Mouse (Mus musculus) hindbrain, embryonic 14.5 days (tissue): ENCODE measurements around the gene Psmc3ip. TPM values are rescaled to one million over a fixed set of nuclear protein-coding genes. Genes with fewer than 3 reads are reported as not detected.

Experiments used
- ATAC-seq: fragments of 200-750 bp; cut with Nextera tagmentation; 2 replicates; pipeline ENCODE4 v1.8.0; 2017; ENCODE audit warnings: moderate number of reproducible peaks, mild to moderate bottlenecking, moderate TSS enrichment, moderate library complexity; ENCODE audit not compliant: low FRiP score
- DNase-seq: peaks from one replicate; pipeline ENCODE4 v3.0.0-alpha.2; 2015; ENCODE audit warnings: low spot score
- H3K27ac ChIP-seq: fragments of 300-500 bp; sonication (generic); 2 replicates; pipeline ENCODE4 v1.5.1; 2014; ENCODE audit warnings: mild to moderate bottlenecking, moderate library complexity
- H3K27me3 ChIP-seq: fragments of 300-500 bp; sonication (generic); 2 replicates; pipeline ENCODE4 v1.6.1; 2014; ENCODE audit warnings: mild to moderate bottlenecking, low read length, mixed read lengths; ENCODE audit not compliant: control insufficient read depth, insufficient read depth
- H3K36me3 ChIP-seq: fragments of 300-500 bp; sonication (generic); replicated peaks from 2 replicates; pipeline ENCODE4 v1.6.1; 2014; ENCODE audit not compliant: control insufficient read depth, insufficient read depth
- H3K4me1 ChIP-seq: fragments of 300-500 bp; sonication (generic); replicated peaks from 2 replicates; pipeline ENCODE4 v1.6.1; 2014; ENCODE audit warnings: antibody characterized with exemption, low read length, mixed read lengths; ENCODE audit not compliant: control insufficient read depth, insufficient read depth
- H3K4me2 ChIP-seq: fragments of 300-500 bp; sonication (generic); replicated peaks from 2 replicates; pipeline ENCODE4 v1.6.1; 2014; ENCODE audit warnings: mild to moderate bottlenecking, moderate library complexity
- H3K4me3 ChIP-seq: fragments of 300-500 bp; sonication (generic); replicated peaks from 2 replicates; pipeline ENCODE4 v1.5.1; 2014; ENCODE audit warnings: mild to moderate bottlenecking, low read length
- H3K9ac ChIP-seq: fragments of 300-500 bp; sonication (generic); 2 replicates; pipeline ENCODE4 v1.6.1; 2014
- H3K9me3 ChIP-seq: fragments of 300-500 bp; sonication (generic); 2 replicates; pipeline ENCODE4 v1.6.1; 2016; ENCODE audit warnings: low read length; ENCODE audit not compliant: control insufficient read depth
- WGBS: fragments of 180-500 bp; shearing (Covaris S2); extraction: QIAGEN DNeasy Blood & Tissue Kit; methylation state at CpG from one replicate; pipeline ENCODE4 v1.1.7; 2014; 5-methylcytosine and 5-hydroxymethylcytosine counted together
- polyA plus RNA-seq: library from polyadenylated mRNA; unstranded; fragments of >200 nt; fragmentation: Nextera tagmentation; extraction: Ambion mirVana; gene quantifications from 2 replicates; pipeline ENCODE4 v1.2.1, GENCODE M21; 2014

Gene Psmc3ip
- polyA plus RNA-seq, 1 experiment from 2014 or later: 16.4 TPM

DNA sequence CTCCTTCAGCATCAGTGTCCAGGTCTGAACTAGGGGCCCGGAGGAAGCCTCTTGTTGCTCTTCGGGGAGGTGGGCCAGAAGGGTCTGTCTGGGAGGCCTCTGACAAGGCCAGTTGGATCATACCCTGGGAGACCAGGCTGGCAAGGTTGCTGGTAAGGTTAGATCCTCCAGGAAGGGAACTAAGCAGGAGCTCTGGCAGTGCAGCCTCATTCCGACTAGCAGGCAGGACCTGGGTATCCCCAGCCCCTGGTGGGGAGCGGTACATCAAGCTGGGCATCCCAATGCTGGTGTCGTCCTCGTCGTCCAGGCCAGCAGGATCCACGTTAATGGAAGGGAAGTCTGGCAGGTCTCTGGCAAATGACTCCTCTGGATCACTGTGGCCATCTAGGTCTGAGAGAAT is 3.0 kb upstream of the Psmc3ip start:
- Histone ChIP-seq H3K4me1 (peaks cover 6% of the 10 kb centered on the region), H3K9ac (no peak overlapping the region)
- 95% methylated on average over 8 of the region's 8 CpGs for WGBS

DNA sequence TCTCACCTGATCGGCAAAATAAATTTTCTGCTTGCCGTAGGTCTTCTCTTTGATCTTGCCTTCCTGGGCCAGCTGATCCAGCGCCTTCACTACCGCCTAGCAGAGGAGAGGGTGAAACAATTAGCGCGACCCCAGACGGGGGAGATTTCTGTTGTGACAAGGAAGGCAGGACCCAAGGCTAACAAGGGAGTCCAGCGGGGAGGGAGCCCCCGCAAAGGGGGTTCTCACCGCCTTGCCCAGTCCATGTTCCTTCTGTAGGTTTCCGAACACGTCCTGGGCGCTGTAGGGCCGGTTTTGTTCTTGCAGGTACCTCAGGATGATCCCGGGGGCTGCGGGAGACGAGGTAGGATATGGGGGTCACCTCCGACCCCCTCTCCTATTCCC is 314 bp downstream of the Psmc3ip start:
- WGBS: under 1% methylated on average over 18 of the region's 18 CpGs
- ATAC-seq: peak; percentile 39
- peak overlapping the region; percentile 60 for H3K9ac ChIP-seq
- H3K36me3 ChIP-seq: peaks cover 77% of the 10 kb centered on the region
- peaks cover 6% of the 10 kb centered on the region for H3K4me1 ChIP-seq
- no peaks in the 10 kb centered on the region for H3K9me3 ChIP-seq
- no peak overlapping the region; the same call in 1 of the 2 replicates for H3K27ac ChIP-seq
- no peaks in the 10 kb centered on the region for H3K27me3 ChIP-seq
- DNase-seq: no peak
- peak overlapping the region; percentile 55 for H3K4me3 ChIP-seq
- H3K4me2 ChIP-seq: peak overlapping the region; percentile 69

More for the DNA sequence above, 3.0 kb upstream of the Psmc3ip start:
- peaks cover 77% of the 10 kb centered on the region for H3K36me3 ChIP-seq
- no peak overlapping the region for H3K27ac ChIP-seq
- H3K27me3 ChIP-seq: no peaks in the 10 kb centered on the region
- DNase-seq (no peak), ATAC-seq (no peak)
- no peak overlapping the region for H3K4me3 ChIP-seq
- no peaks in the 10 kb centered on the region for H3K9me3 ChIP-seq
- H3K4me2 ChIP-seq: no peak overlapping the region

DNA sequence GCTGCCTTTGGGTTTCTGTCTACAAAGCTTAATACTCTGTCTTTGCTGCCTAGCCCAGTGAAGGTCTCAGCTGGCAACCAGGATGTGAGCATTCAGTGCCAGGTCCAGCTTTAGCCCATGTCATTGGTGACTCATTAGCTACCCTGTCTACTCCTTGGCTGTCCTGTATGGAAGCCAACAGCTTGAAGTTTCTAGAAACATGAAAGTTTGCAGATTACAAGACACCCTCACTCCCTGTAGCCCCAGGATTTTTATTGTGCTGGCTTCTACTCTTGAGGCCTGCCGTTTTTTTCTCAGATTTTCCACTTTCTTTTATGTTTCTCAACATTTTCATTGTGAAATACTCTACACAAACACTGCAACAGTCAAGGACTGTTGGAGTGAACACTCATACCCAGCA is 5.3 kb downstream of the Psmc3ip start:
- no peaks in the 10 kb centered on the region for H3K9me3 ChIP-seq
- no peaks in the 10 kb centered on the region for H3K27me3 ChIP-seq
- no peak for ATAC-seq
- H3K36me3 ChIP-seq: peaks cover 63% of the 10 kb centered on the region
- no peak overlapping the region for H3K27ac ChIP-seq
- no peak for DNase-seq
- WGBS: 81% methylated on average over 1 of the region's 1 CpGs
- peaks cover 23% of the 10 kb centered on the region for H3K4me1 ChIP-seq
- no peak overlapping the region for H3K4me3 ChIP-seq
- no peak overlapping the region for H3K9ac ChIP-seq
- H3K4me2 ChIP-seq: no peak overlapping the region

DNA sequence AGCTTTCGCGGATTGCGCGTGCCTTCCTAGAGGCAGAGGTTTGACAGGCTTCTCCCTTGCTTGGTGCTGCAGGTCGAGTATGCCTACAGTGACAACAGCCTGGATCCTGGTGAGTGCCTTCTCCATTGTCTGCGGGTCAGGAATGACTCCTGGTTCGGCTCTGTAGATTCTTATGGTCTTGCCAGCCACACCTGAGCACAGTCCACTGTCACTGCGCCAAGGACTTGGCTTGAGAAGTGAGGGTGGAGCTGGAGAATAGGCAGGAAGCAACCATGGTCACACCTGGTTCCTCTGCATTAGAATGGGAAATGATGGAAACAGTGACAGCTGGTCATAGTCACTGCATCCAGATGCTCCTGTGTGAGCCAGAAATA is 7.6 kb downstream of the Psmc3ip start:
- Histone ChIP-seq H3K4me2 (peak overlapping the region; percentile 76), H3K9ac (peak overlapping the region; percentile 90), H3K27me3 (no peaks in the 10 kb centered on the region), H3K27ac (peak overlapping the region; percentile 70), H3K4me1 (peaks cover 27% of the 10 kb centered on the region), H3K36me3 (peaks cover 51% of the 10 kb centered on the region), H3K4me3 (peak overlapping the region; percentile 81), H3K9me3 (no peaks in the 10 kb centered on the region)
- ATAC-seq (no peak), DNase-seq (no peak)
- WGBS: 11% methylated on average over 8 of the region's 8 CpGs

DNA sequence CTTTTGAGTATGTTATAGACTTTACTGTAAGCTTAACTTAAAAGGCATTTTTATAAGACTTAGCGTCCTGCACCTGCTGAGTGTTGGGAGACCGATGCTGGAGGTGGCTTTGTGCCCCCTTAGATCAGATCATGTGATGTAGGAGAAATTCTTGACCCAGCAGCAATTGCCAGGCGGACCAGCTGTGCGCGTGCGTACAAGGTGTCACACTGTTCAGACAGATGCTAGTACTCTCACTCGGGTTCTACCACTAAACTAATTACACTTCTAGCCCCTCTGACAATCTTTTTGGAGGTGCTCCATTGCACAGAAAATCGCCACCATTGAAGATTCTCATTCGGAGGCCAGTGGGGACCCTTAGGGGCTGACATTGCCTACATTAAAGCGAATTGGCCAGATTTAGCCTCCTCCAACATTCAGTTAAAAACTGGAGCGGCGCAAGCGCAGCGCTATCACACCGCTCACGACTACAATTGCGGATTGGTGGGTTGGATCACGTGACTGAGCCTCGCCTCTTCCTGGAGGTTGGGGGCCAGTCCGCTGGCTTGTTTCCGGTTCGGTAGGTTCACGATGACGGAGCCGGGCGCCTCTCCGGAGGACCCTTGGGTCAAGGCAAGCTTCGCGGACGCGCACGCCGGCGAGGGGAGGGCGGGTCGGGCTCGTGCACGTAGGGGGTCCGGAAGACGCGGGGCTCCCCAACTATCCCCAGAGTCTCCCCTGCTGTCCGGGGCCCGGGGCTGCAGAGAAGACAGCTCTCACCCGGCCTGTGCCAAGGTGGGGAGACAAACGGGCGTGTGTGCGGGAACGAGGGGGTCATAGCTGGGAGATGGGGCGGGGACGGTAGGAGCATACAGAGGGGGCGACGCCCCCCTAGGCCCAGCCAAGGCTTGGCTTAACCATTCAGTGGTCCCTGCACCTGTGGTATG is 8.2 kb downstream of the Psmc3ip start, which contains the start of gene Mlx:
TSS of gene Mlx (plus strand) at position 522 of the 926 bp plus-strand sequence.
- peak; percentile 86 for ATAC-seq
- 2% methylated on average over 52 of the region's 52 CpGs for whole genome bisulfite sequencing
- Histone ChIP-seq H3K4me2 (peak within 1 kb of the TSS; percentile 76), H3K36me3 (peaks cover 44% of the 10 kb centered on the region), H3K27me3 (no peaks in the 10 kb centered on the region), H3K4me1 (peaks cover 27% of the 10 kb centered on the region), H3K4me3 (peak within 1 kb of the TSS; percentile 81), H3K27ac (peak within 1 kb of the TSS; percentile 70), H3K9me3 (no peaks in the 10 kb centered on the region), H3K9ac (peak within 1 kb of the TSS; percentile 90)
- DNase-seq: peak; percentile 93

DNA sequence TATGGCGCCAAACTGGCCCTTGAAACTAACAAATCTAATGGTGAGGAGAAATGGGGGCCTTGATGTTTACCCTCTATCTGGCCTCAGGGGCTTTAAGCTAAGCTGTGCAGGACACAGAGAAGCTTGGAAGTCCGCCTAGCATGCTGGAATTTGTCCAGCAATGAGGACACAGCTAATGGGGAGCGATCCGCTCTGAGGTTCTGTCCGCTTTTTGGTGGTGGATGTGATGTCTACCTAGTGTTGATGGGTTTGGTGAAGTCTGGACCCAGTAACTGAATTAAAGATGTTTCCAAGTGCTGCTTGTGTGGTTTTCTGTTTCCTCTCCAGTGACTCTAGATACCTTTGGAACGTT is 8.9 kb downstream of the Psmc3ip start:
- Histone ChIP-seq H3K27ac (peak overlapping the region; percentile 70), H3K27me3 (peaks cover 1% of the 10 kb centered on the region; the same call in 1 of the 2 replicates), H3K4me3 (peak overlapping the region; percentile 81; the same call in 1 of the 2 replicates), H3K36me3 (peaks cover 37% of the 10 kb centered on the region), H3K4me2 (peak overlapping the region; percentile 76), H3K9me3 (no peaks in the 10 kb centered on the region), H3K4me1 (peaks cover 34% of the 10 kb centered on the region), H3K9ac (peak overlapping the region; percentile 90)
- WGBS: 85% methylated on average over 6 of the region's 6 CpGs
- ATAC-seq (no peak), DNase-seq (no peak)

DNA sequence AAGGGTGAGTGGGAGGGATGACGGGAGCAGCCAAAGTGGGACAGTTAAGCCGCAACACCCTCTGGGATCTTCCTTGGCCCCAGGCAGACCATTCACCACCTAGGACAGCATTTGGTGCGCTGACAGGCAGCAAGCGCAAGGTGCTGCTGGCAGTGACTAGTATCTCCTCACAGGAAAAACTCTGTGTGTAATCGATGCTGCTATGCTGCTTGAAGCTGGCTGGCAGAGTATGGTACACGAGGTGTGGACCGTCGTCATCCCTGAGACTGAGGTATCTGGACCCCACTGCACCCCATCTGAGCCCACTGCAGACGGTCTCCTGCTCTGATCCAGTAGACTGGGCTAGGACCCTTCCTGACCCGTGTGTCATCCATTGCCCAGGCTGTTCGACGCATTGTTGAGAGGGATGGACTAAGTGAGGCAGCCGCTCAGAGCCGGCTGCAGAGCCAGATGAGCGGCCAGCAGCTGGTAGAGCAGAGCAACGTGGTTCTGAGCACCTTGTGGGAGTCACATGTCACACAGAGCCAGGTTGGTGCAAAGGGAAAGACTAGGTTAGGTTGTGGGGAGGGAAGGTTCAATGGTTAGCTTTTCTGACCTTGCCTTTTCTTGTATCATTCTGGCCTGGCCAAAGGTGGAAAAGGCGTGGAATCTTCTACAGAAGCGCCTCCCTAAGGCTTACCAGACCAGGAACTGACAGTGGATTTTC is 9.5 kb downstream of the Psmc3ip start:
- Histone ChIP-seq H3K4me2 (no peak overlapping the region; the same call in 1 of the 2 replicates), H3K9me3 (no peaks in the 10 kb centered on the region), H3K9ac (peak overlapping the region; percentile 90; the same call in 1 of the 2 replicates), H3K27ac (peak overlapping the region; percentile 70; the same call in 1 of the 2 replicates), H3K4me1 (peaks cover 34% of the 10 kb centered on the region), H3K4me3 (no peak overlapping the region), H3K36me3 (peaks cover 32% of the 10 kb centered on the region), H3K27me3 (peaks cover 7% of the 10 kb centered on the region; the same call in 1 of the 2 replicates)
- no peak for ATAC-seq
- WGBS: 91% methylated on average over 18 of the region's 18 CpGs
- DNase-seq: no peak

DNA sequence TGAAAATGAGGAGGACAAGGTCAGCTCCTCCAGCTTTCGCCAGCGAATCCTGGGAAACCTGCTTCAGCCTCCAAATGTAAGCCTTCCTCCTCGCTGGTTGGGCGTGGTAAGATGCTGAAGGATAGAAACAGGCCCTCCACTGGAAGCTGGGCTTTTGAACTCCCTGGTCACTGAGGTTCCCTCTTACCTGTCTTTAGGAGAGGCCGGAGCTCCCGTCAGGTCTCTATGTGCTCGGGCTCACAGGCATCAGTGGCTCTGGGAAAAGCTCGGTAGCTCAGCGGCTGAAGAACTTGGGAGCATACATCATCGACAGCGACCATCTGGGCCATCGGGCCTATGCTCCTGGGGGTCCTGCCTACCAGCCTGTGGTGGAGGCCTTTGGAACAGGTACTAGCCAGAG is 10.4 kb downstream of the Psmc3ip start:
- Histone ChIP-seq H3K9me3 (no peaks in the 10 kb centered on the region), H3K27me3 (peaks cover 16% of the 10 kb centered on the region), H3K4me1 (peaks cover 34% of the 10 kb centered on the region), H3K4me2 (no peak overlapping the region), H3K9ac (no peak overlapping the region), H3K27ac (no peak overlapping the region), H3K4me3 (no peak overlapping the region), H3K36me3 (peaks cover 22% of the 10 kb centered on the region)
- DNase-seq (no peak), ATAC-seq (no peak)
- WGBS: 95% methylated on average over 12 of the region's 12 CpGs

DNA sequence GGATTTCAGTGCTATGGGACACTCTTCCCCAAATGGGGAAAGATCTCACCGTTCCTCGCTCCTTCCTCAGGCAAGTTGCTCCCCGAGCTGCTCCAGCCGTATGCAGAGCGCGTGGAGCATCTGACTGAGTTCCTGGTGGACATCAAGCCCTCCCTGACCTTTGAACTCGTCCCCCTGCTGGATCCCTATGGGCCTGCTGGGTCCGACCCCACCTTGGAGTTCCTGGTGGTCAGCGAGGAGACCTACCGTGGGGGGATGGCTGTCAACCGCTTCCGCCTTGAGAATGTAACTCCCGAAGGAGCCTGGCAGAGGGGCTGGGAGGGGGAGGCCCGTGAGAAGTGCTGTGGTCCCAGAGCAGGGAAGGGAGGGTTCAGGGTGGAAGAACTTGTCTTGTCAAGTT is 11.0 kb downstream of the Psmc3ip start:
- Histone ChIP-seq H3K9ac (no peak overlapping the region), H3K4me3 (no peak overlapping the region), H3K36me3 (peaks cover 16% of the 10 kb centered on the region), H3K9me3 (no peaks in the 10 kb centered on the region), H3K4me1 (peaks cover 34% of the 10 kb centered on the region), H3K27me3 (peaks cover 22% of the 10 kb centered on the region), H3K27ac (no peak overlapping the region), H3K4me2 (no peak overlapping the region)
- DNase-seq (no peak), ATAC-seq (no peak)
- 86% methylated on average over 14 of the region's 14 CpGs for WGBS
